ENCODE assay signal across 39 mouse cellular contexts in genomic region chr11:99690463-99690862, GRCm38 (mm10). TPM values are rescaled to one million over a fixed set of nuclear protein-coding genes. Genes with fewer than 3 reads are reported as not detected.
"Had no signal": no experiment of that assay in that cellular context is flagged by ENCODE, and none has a peak within 500 bp of the region (broad histone marks: within the 10 kb centered on the region; RNA-seq: fewer than 3 reads in every experiment).

Gene Gm14190 (minus strand): TSS chr11:99690740.

- H3K36me3 ChIP-seq: embryonic facial prominence, embryonic 10.5 days; embryonic facial prominence, embryonic 12.5 days; embryonic facial prominence, embryonic 13.5 days; embryonic facial prominence, embryonic 15.5 days; forebrain, embryonic 10.5 days; forebrain, embryonic 12.5 days; forebrain, embryonic 15.5 days had no signal

- H3K4me3 ChIP-seq: embryonic facial prominence, embryonic 10.5 days; embryonic facial prominence, embryonic 12.5 days; embryonic facial prominence, embryonic 13.5 days; embryonic facial prominence, embryonic 15.5 days; erythroblast, embryonic 14.5 days; forebrain, embryonic 10.5 days; forebrain, embryonic 12.5 days; forebrain, embryonic 13.5 days; forebrain, embryonic 15.5 days; gastrocnemius, adult 2 months; heart, adult 2 months had no signal

- DNase-seq: cerebellum, adult 2 months; cerebellum, adult 8-10 months; cerebellum, adult 9-10 months; cerebellum, adult 9-11 months; cerebellum, postnatal 14 days; cerebellum, postnatal 25 days; cerebellum, postnatal 36 days; embryo, embryonic 11 days; forebrain, postnatal 0 days; gastrocnemius, adult 2 months; gastrocnemius, postnatal 10 days; gastrocnemius, postnatal 14 days; gastrocnemius, postnatal 25 days; gastrocnemius, postnatal 36 days; heart, adult 18-20 months; heart, adult 2 months had no signal

- H3K27me3 ChIP-seq: embryonic facial prominence, embryonic 12.5 days; embryonic facial prominence, embryonic 13.5 days; embryonic facial prominence, embryonic 15.5 days; forebrain, embryonic 12.5 days; forebrain, embryonic 13.5 days; forebrain, embryonic 15.5 days had no signal

- H3K4me2 ChIP-seq: embryonic facial prominence, embryonic 12.5 days; embryonic facial prominence, embryonic 13.5 days; embryonic facial prominence, embryonic 15.5 days; forebrain, embryonic 12.5 days; forebrain, embryonic 13.5 days; forebrain, embryonic 15.5 days had no signal

RNA-seq across cellular contexts. Expression of gene Gm14190, which starts in this region (rescaled TPM):
- total RNA-seq: common myeloid progenitor, adult 5-6 weeks; forebrain, postnatal 0 days; gastrocnemius, adult 18-20 months; gastrocnemius, adult 2 months; gastrocnemius, adult 8-10 months; gastrocnemius, postnatal 10 days; gastrocnemius, postnatal 14 days; gastrocnemius, postnatal 25 days; gastrocnemius, postnatal 36 days; gastrocnemius, postnatal 4 days; granulocyte monocyte progenitor cell, adult 5-6 weeks; heart, adult 18-20 months; heart, adult 2 months; heart, adult 8-10 months had no signal
- polyA plus RNA-seq: cerebellum, adult 2 months; cortical plate, adult 2 months; embryonic facial prominence, embryonic 10.5 days; embryonic facial prominence, embryonic 11.5 days; embryonic facial prominence, embryonic 12.5 days; embryonic facial prominence, embryonic 13.5 days; embryonic facial prominence, embryonic 14.5 days; embryonic facial prominence, embryonic 15.5 days; erythroblast, embryonic 14.5 days; forebrain, embryonic 10.5 days; forebrain, embryonic 11.5 days; forebrain, embryonic 12.5 days; forebrain, embryonic 13.5 days; forebrain, embryonic 14.5 days; forebrain, embryonic 15.5 days; forebrain, embryonic 16.5 days; forebrain, postnatal 0 days; frontal cortex, adult 2 months; gonadal fat pad, adult 2 months; heart, adult 2 months had no signal
